Mouse (Mus musculus): ENCODE results near the gene Abcc3.

The Abcc3 gene

GRCm38 (mm10) chr11:94322636-94323035 lies 70.2 kb downstream of the Abcc3 start:
- no peak for DNase-seq

GRCm38 (mm10) chr11:94321931-94322400 lies 70.8 kb downstream of the Abcc3 start, which contains the start of gene Luc7l3:
Luc7l3 (minus strand) TSS chr11:94321988.
- DNase-seq, result peak; percentile 93

DNA sequence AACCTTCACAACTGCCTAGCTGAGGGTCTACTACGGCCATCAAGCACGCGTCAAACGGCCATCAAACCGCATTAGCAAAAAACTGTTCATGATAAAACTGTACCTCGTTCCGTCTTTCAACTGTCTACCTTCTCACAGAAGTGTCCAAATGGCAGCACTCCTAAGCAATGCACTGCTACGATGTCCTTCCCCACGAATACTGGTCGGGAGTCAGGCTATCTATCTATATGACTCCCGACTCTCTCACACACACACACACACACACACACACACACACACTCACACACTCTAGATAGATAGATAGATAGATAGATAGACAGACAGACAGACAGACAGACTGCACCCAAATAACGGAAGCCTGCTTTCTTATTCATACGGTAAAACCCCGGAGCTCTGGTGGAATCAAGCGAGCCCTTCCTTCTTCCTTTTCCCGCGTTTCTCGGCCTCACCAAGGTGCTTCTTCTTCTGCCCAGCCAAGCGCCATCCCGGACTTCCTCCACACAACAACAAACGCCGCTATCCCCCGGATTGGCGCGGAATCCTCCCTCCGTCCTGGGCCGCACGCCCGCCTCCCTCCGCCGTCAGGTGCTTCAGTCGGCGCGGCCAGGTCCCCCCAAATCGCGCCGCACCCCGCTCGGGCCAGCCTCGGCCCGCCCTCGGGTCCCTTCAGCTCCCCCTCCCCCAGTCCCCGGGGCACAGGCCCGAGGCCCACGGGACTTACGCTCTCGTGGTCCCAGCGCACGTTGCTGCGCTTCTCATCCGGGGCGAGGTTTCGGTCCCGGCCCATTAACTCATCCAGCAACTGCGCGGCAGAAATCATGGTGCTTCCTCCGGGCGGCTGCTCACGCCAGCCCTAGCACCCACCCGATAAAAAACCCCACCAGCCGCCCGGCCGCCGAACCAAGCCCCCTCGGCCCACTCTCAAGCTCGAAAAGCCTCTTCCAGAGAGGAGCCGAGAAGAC lies 71.5 kb downstream of the Abcc3 start:
- no peak for DNase-seq

- no peak for DNase-seq
Measured at GRCm38 (mm10) chr11:94318056-94318455, 74.7 kb downstream of the Abcc3 start.

DNA sequence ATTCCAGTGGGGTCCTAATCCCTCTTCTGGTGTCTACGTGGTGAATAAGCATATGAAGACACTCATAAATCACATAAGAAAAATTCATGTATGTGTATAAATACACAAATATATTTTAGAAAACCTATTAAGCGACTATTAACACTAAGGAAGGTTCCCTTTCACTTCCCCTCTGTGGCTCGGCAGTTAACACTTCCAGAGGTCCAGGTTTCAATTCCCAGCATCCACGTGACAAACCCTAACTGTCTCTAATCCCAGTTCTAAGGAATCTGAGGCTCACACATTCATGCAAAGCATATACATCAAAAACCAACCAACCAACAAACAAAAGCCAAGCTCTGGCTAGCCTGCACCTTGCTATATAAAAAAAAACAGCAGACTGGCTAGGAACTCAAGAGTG lies 75.3 kb downstream of the Abcc3 start:
- DNase-seq, result no peak

DNA sequence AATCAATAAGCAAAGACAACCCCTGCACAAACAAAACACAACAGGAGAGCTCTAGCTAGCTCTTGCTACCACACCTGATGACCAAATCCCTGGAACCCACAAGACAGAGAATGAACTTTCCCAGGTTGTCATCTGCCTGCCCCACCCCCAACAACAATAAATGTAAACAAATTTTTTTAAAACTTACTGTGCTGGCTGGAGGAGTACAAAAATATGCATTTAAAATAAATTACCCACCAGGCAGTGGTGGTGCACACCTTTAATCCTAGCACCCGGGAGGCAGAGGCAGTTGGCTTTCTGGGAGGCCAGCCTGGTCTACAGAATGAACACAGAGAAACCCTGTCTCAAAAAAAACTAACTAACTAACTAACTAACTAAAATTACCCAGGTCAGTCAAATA lies 75.8 kb downstream of the Abcc3 start:
- no peak for DNase-seq

DNA sequence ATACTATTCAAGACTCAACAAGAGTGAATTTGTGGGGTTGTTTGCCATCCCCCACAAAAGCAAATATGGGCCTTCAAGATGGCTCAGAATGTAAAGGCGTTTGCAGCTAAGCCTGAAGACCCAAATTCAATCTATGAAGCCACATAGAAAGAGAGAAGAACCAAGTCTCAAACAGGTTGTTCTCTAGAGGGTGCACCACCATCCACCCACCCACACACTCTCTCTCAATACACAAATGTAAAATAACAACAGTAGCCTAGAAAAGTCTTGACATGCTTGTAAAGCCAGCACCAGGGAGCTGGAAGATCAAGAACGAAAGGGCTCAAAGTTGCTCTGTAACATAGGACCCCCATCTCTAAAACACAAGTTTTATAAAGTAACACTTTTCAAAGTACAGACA lies 76.3 kb downstream of the Abcc3 start:
- no peak for DNase-seq

DNA sequence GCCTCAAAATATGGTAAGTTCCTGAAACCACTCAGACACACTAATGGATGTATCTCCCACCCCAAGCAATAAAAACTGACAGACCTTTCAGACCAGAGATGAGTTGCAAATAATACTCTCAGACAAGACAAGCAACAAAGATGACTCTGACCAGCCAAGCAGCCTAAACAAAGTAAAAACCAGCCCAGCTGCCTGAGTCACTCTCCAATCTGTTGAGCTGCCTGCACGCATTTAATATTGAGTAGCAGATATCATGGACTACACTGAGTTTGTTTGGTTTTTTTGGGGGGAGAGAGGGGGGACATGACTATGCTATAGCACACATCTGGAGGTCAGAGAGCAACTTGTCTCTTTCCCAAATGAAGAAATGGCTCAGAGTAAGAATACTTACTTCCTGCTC lies 77.5 kb downstream of the Abcc3 start:
- no peak for DNase-seq

DNA sequence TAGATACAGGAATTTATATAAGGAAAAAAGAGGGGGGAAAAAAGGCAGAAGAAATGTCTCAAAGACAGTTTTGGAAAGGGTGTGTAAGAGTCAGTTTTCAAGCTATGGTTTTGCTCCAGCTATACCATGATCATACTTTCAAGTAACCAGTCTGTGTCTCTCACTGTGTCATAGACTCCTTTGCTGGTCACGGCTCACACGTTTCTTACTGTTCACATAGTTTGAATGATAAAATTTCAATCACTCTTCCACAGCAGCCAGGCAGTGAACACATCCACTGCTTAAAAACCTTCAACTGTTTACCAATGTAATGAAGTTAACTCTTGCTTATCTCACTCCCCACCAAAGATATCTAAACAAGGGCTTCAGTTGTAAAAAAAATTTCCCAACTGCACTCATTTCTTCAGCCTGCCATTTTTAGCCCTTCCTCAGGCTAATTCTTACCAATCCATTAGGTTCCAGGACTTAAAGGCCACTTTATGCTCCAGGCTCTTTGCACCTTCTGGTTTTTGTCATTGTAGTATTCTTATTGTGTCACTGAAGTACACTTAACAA lies 78.6 kb downstream of the Abcc3 start:
- DNase-seq, result no peak

GRCm38 (mm10) chr11:94312733-94313132 lies 80.1 kb downstream of the Abcc3 start:
- no peak for DNase-seq

DNA sequence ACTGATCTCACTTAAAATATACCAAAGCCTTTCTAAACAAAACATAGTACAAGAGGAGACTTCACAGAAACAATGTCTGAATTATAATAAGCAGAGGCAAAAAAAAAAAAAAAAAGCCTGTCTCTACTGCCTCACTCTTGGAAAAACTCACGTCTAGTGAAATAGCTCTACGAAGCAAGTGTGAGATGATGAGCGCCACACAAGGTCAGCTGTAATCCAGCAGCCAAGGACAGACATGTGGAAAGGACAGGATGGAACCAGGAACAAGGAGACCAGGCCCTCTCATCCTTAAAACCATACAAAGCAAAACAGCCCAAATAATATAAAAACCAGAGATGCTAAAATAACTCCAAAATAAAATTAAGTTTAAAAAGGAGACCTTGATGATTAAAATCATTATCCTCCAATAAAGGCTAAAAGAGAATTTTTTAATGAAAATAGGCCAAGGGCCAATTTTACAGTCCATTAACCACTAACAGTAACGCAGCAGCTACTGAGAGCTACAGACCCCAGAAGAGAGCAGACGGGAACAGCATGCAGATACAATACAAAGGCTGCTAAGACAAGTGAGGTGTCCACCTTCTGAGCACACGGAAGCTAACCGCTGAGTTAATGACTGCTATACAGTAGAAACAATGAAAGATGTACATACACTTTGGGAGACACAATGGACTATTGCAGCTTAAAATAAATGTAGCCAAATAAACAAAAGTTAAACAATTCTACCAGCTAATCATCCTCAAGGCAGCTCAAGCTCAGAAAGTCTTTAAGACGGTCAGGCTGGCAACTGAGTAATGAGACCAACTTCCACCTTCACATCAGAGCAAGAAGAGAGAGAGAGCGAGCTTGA lies 97.6 kb downstream of the Abcc3 start:
- no peak for DNase-seq
